Comparison of ENCODE assay signal across 17 mouse cellular contexts in genomic region chrX:108731755-108732154, GRCm38 (mm10).
DNase-seq lines count a peak whose midpoint lies in the region; ATAC-seq and TF ChIP-seq lines count a peak whose summit lies in the region.
"Had no signal": no experiment of that assay in that cellular context is flagged by ENCODE, and none has a peak within 500 bp of the region (broad histone marks: within the 10 kb centered on the region; RNA-seq: fewer than 3 reads in every experiment).

No protein-coding gene starts in this region.

- H3K4me2 ChIP-seq in forebrain, embryonic 14.5 days (ENCODE audit: low read length) = no peak overlapping the region
- H3K4me2 ChIP-seq: embryonic facial prominence, embryonic 13.5 days; limb, embryonic 12.5 days; midbrain, embryonic 15.5 days had no signal

- POLR2A ChIA-PET in Patski (lab: Charles Lee) = no interaction called here

- H3K9ac ChIP-seq in forebrain, embryonic 14.5 days (ENCODE audit: low read length) = no peak overlapping the region
- H3K9ac ChIP-seq: embryonic facial prominence, embryonic 13.5 days; limb, embryonic 12.5 days; midbrain, embryonic 15.5 days had no signal

- no peaks in the 10 kb centered on the region for H3K9me3 ChIP-seq in forebrain, embryonic 14.5 days (replicated peaks; ENCODE audit: control insufficient read depth, low read length)
- H3K9me3 ChIP-seq: embryonic facial prominence, embryonic 13.5 days; limb, embryonic 12.5 days; midbrain, embryonic 15.5 days had no signal

- H3K4me1 ChIP-seq in forebrain, embryonic 14.5 days (ENCODE audit: control insufficient read depth, insufficient read depth, low read length) = no peaks in the 10 kb centered on the region
- H3K4me1 ChIP-seq: embryonic facial prominence, embryonic 13.5 days; limb, embryonic 12.5 days; midbrain, embryonic 15.5 days had no signal

- H3K4me3 ChIP-seq in forebrain, embryonic 14.5 days (ENCODE audit: low read depth, low read length) = no peak overlapping the region
- H3K4me3 ChIP-seq: embryonic facial prominence, embryonic 13.5 days; limb, embryonic 12.5 days; midbrain, embryonic 15.5 days had no signal

- CTCF ChIA-PET in Patski (lab: Charles Lee) = interaction anchor here (1.7 kb wide), 1 partner anchor 10 kb away, joined by 5 read pairs; no protein-coding TSS in a partner anchor

- peaks cover 40% of the 10 kb centered on the region for H3K27me3 ChIP-seq in Patski
- no peaks in the 10 kb centered on the region for H3K27me3 ChIP-seq in forebrain, embryonic 14.5 days (replicated peaks; ENCODE audit: control insufficient read depth, insufficient read depth, low read length)
- H3K27me3 ChIP-seq: embryonic facial prominence, embryonic 13.5 days; limb, embryonic 12.5 days; midbrain, embryonic 15.5 days had no signal

- no peak overlapping the region for H3K27ac ChIP-seq in forebrain, embryonic 14.5 days (ENCODE audit: low read depth, low read length)
- H3K27ac ChIP-seq: embryonic facial prominence, embryonic 13.5 days; limb, embryonic 12.5 days; midbrain, embryonic 15.5 days; stomach, postnatal 0 days had no signal

- DNase-seq in kidney, postnatal 14 days = peak; percentile 6
- DNase-seq in kidney, adult 11 months = no peak
- DNase-seq in 3134 (ENCODE audit: extremely low read depth, insufficient read length, low spot score) (peak; percentile 14), Patski (ENCODE audit: low read depth, low spot score) (peak; percentile 7)
- DNase-seq in kidney, postnatal 4 days = peak; percentile 1 to 3
- DNase-seq in thymus, postnatal 25 days = no peak
- DNase-seq in forebrain, embryonic 14.5 days (ENCODE audit: low spot score) = no peak
- DNase-seq: cerebellum, adult 9-10 months; heart, adult 18-20 months; spleen, adult 18-20 months; thymus, postnatal 4 days had no signal

- peak; percentile 91 for ATAC-seq in Patski
- no peak for ATAC-seq in forebrain, embryonic 14.5 days
- ATAC-seq: CD4-positive, CD25-positive, alpha-beta regulatory T cell, adult 4 months; hindbrain, embryonic 16.5 days; midbrain, embryonic 15.5 days had no signal

- no peak for TF ChIP-seq CTCF in Patski (IDR thresholded peaks at IDR 0.05)

- in situ Hi-C loops in Patski (cut with MboI; ENCODE audit: low pct_unique_long_range_greater_than_20kb) = no loop called here

- no peaks in the 10 kb centered on the region for H3K36me3 ChIP-seq in forebrain, embryonic 14.5 days (ENCODE audit: control insufficient read depth, insufficient read depth, low read length)
- H3K36me3 ChIP-seq: embryonic facial prominence, embryonic 13.5 days; limb, embryonic 12.5 days; midbrain, embryonic 15.5 days had no signal

Comparison
In these comparisons a context has a peak if more than half of its experiments do, and no peak if none do; other contexts are left out.
1. DNase-seq: peak in kidney, postnatal 14 days (single experiment), 3134 (single experiment), Patski (single experiment) and kidney, postnatal 4 days (2 of 2); none in kidney, adult 11 months (single experiment), thymus, postnatal 25 days (single experiment) and forebrain, embryonic 14.5 days (single experiment).